Mouse (Mus musculus) ES-E14 (cell line): Measurements from ENCODE around the gene Ppm1m. TPM values are rescaled to one million over a fixed set of nuclear protein-coding genes. Genes with fewer than 3 reads are reported as not detected.

ENCODE experiments used
- DNase-seq: peaks from one replicate; pipeline ENCODE4 v3.0.0-alpha.2; 2013; ENCODE audit warnings: low read depth, low spot score
- H3K27ac ChIP-seq: 2 replicates; pipeline ENCODE4 v1.5.1; 2012; ENCODE audit warnings: low read depth, mild to moderate bottlenecking, low read length, moderate library complexity, mixed read lengths; ENCODE audit not compliant: poor library complexity, insufficient read depth, severe bottlenecking
- H3K36me3 ChIP-seq: 2 replicates; pipeline ENCODE4 v1.6.1; 2012; ENCODE audit warnings: mild to moderate bottlenecking, low read length, moderate library complexity, mixed read lengths; ENCODE audit not compliant: control insufficient read depth, poor library complexity, insufficient read depth, severe bottlenecking
- H3K4me1 ChIP-seq, 2 experiments: fragments of 150-350 bp in 1 of 2; sonication (generic) in 1 of 2; 2 replicates each; pipeline ENCODE4 v1.6.1; 2012; ENCODE audit warnings: low read length in 2 of 2, mild to moderate bottlenecking in 1 of 2, mixed read lengths in 1 of 2; ENCODE audit not compliant: control insufficient read depth in 2 of 2, insufficient read depth in 2 of 2, poor library complexity in 1 of 2
- H3K4me3 ChIP-seq, 2 experiments: fragments of 150-350 bp in 1 of 2; sonication (generic) in 1 of 2; 2 replicates each; pipeline ENCODE4 v1.5.1; 2012; ENCODE audit warnings: low read length in 2 of 2, low read depth in 1 of 2, mild to moderate bottlenecking in 1 of 2, mixed read lengths in 1 of 2; ENCODE audit not compliant: insufficient read depth in 1 of 2, poor library complexity in 1 of 2, severe bottlenecking in 1 of 2
- H3K9ac ChIP-seq: 2 replicates; pipeline ENCODE4 v1.6.1; 2012; ENCODE audit warnings: low read depth, mild to moderate bottlenecking, low read length, mixed read lengths; ENCODE audit not compliant: poor library complexity, insufficient read depth, severe bottlenecking
- H3K9me3 ChIP-seq: fragments of 150-350 bp; sonication (generic); 2 replicates; pipeline ENCODE4 v1.6.1; 2012; ENCODE audit warnings: low read depth, mild to moderate bottlenecking, low read length; ENCODE audit not compliant: control insufficient read depth, insufficient read depth
- CHD2 ChIP-seq: IDR thresholded peaks from 2 replicates; pipeline ENCODE4 v1.6.1; 2014; ENCODE audit warnings: mild to moderate bottlenecking, low read depth, low read length, inconsistent platforms
- HCFC1 ChIP-seq: IDR thresholded peaks from 2 replicates; pipeline ENCODE4 v1.6.1; 2012; ENCODE audit warnings: low read length, inconsistent platforms, borderline replicate concordance; ENCODE audit not compliant: insufficient read depth
- MAFK ChIP-seq: IDR thresholded peaks from 2 replicates; pipeline ENCODE4 v1.6.1; 2014; ENCODE audit warnings: mild to moderate bottlenecking, low read depth, low read length, inconsistent platforms; ENCODE audit not compliant: insufficient read depth
- ZC3H11A ChIP-seq: IDR thresholded peaks from 2 replicates; pipeline ENCODE4 v1.6.1; 2012; ENCODE audit warnings: low read depth, mild to moderate bottlenecking, inconsistent platforms, low read length, borderline replicate concordance
- ZNF384 ChIP-seq: IDR thresholded peaks from 2 replicates; pipeline ENCODE4 v1.6.1; 2012; ENCODE audit warnings: low read depth, low read length, inconsistent platforms
- in situ Hi-C, 2 experiments: fragments of 600-800 bp; cut with MboI; formaldehyde crosslinking; loops; one replicate each; pipeline ENCODE4 v1.15.1; 2025; ENCODE audit warnings: low sequenced_read_pairs in 2 of 2, inconsistent platforms in 1 of 2; ENCODE audit not compliant: unreplicated experiment in 2 of 2
- total RNA-seq: library from RNA; depleted of rRNA; stranded (reverse); fragments of 300-350 nt; gene quantifications from 2 replicates; pipeline ENCODE4 v1.2.3, GENCODE M21; 2012

Ppm1m gene
- total RNA-seq, 1 experiment, result 40.6 TPM

GRCm38 (mm10) chr9:106179964-106180363 is 19.6 kb downstream of the Ppm1m start:
- H3K9me3 ChIP-seq, result no peaks in the 10 kb centered on the region
- in situ Hi-C loops, result no loop called here
- H3K27ac ChIP-seq, result peak overlapping the region; percentile 58; the same call in 1 of the 2 replicates
- H3K36me3 ChIP-seq, result peaks cover 52% of the 10 kb centered on the region
- H3K4me1 ChIP-seq, result peaks cover 6 to 7% of the 10 kb centered on the region in 2 experiments; a peak in 3 of 4 replicates
- TF ChIP-seq ZNF384 (peak; percentile 62), CHD2 (peak; percentile 26; the same call in 1 of the 2 replicates), HCFC1 (no peak), MAFK (no peak), ZC3H11A (no peak)
- H3K4me3 ChIP-seq, result peak overlapping the region in 1 of 2 experiments; percentile 8; a peak in 1 of 4 replicates
- no peak for DNase-seq
- H3K9ac ChIP-seq, result no peak overlapping the region

GRCm38 (mm10) chr9:106179454-106179853 is 20.1 kb downstream of the Ppm1m start:
- Histone ChIP-seq H3K4me1 (peaks cover 6 to 9% of the 10 kb centered on the region in 2 experiments; a peak in 3 of 4 replicates), H3K27ac (peak overlapping the region; percentile 58; the same call in 1 of the 2 replicates), H3K36me3 (peaks cover 49% of the 10 kb centered on the region), H3K4me3 (peak overlapping the region in 1 of 2 experiments; percentile 8; a peak in 1 of 4 replicates), H3K9me3 (no peaks in the 10 kb centered on the region), H3K9ac (no peak overlapping the region)
- TF ChIP-seq ZNF384 (no peak; the same call in 1 of the 2 replicates), CHD2 (no peak), MAFK (no peak), HCFC1 (no peak), ZC3H11A (no peak)
- in situ Hi-C loops, result no loop called here
- no peak for DNase-seq

GRCm38 (mm10) chr9:106177799-106178198 is 21.7 kb downstream of the Ppm1m start:
- no peaks in the 10 kb centered on the region for H3K9me3 ChIP-seq
- no peak for DNase-seq
- no peak overlapping the region; a peak in 1 of 4 replicates for H3K4me3 ChIP-seq
- peak overlapping the region; percentile 31; the same call in 1 of the 2 replicates for H3K9ac ChIP-seq
- H3K36me3 ChIP-seq, result peaks cover 38% of the 10 kb centered on the region
- TF ChIP-seq MAFK (no peak), HCFC1 (no peak), ZNF384 (peak; percentile 78)
- in situ Hi-C loops, result no loop called here
- peak overlapping the region; percentile 43; the same call in 1 of the 2 replicates for H3K27ac ChIP-seq
- H3K4me1 ChIP-seq, result peaks cover 8 to 9% of the 10 kb centered on the region in 2 experiments

- TF ChIP-seq MAFK (no peak), CHD2 (no peak), ZC3H11A (no peak), HCFC1 (no peak), ZNF384 (no peak)
- Histone ChIP-seq H3K4me1 (peaks cover 9 to 11% of the 10 kb centered on the region in 2 experiments), H3K27ac (peak overlapping the region; percentile 60; the same call in 1 of the 2 replicates), H3K9me3 (no peaks in the 10 kb centered on the region), H3K4me3 (no peak overlapping the region), H3K9ac (no peak overlapping the region), H3K36me3 (peaks cover 33% of the 10 kb centered on the region)
- DNase-seq, result no peak
- in situ Hi-C loops, result no loop called here
Measured at GRCm38 (mm10) chr9:106176769-106177168, 22.8 kb downstream of the Ppm1m start.
